Mouse (Mus musculus): ENCODE measurements around the gene Lrrc8d. TPM values are rescaled to one million over a fixed set of nuclear protein-coding genes. Genes with fewer than 3 reads are reported as not detected.

Gene Lrrc8d
- total RNA-seq (2023) = 100 to 1,000 TPM in 1 of 2 experiments, 10 to 100 TPM in 1; 98.5 to 111 TPM

DNA sequence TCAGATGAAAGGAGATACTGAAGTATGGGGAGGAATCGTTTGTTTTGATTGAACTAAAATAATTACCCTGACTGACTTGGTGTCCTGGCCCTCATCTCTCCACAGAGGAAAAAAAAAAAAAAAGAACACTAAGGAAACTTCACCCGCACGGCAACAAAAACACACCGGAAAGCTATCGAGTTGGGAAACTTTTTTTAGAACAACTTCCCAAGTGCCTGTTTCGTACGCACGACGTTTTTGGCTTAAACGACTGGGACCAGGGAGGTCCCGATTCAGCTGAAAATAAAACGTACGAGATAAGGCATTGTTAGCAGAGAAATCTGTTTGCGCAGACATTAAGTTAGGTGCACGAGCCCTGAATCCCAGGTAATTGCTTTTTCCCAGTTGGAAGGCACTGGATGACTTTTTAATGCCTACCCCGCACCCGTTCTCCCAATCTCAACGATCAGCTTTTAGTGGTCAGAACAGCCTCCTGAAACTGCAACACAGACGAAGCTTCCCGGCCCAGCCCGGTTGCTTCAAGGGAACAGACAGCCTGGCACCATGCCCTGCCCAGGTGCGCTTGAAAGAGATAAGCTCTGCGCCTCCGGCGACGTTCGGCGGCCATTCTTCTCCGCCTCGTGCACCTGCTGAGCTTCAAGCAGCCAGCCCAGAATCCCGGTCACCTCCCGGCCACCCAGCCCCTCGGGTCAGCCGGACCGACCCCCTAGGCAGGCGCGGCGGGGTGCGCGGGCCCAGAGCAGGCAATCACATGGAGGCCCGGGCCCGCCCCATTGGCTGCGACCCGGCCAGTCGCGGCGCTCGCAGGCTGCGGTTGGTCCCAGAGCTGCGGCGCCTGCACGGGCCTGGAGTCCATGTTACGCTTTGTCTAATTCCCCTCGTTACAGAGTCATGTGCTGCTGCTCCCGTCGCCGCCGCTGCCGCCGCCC lies at the start of gene Lrrc8d:
Gene Lrrc8d (plus strand): TSS at position 829 of the 929 bp plus-strand sequence.

DNA sequence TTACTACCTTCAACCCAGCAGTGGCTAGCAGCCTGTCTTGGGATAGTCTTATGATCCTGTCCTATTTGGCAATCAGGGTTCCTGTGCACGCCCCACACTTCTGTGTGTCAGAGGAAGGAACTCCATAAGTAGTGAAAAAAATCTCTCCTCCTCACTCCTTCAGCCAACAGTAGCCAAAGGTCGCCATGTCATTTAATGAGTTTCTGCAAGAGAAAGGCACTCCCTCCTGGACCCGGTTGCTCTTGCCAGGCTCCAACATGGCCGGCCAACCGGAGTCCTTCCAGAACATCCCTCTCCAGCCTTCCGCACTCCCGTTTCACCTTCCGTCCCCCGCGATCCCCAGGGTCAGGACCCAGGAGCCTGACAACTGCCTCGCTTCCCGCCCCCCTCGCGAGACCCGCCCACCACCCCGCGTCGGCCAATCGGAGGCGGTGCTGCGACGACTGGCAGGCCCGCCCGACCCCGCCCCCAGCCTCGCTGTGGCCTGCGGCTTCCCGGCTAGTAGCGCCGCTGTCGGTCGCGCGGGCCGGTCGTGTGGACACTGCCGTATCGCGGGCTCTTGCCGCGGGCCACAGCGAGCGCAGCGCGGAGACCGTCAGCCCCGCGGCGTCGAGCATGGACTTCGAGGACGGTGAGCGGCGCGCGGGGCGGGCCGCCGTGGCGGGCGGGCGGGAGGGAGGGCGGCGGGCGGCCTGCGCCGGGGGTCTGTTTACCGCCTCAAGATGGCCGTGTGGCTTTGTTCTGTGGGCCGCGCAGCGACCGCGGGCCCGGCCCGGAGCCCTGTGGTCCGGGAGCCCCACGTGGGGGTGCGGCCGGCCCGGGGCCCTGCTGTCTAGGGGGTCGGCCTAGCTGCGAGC lies 176.5 kb downstream of the Lrrc8d start, which contains the start of gene Zfp326:
Gene Zfp326 (plus strand): TSS at position 498 of the 857 bp plus-strand sequence.

Other genes with a start within 250 kb of the Lrrc8d start
- 10 to 100 TPM; 36.9 to 42.6 TPM for gene Lrrc8c, start 180.6 kb upstream of the Lrrc8d start, total RNA-seq (2023)
- 10 to 100 TPM; 12.9 to 15.3 TPM for gene Zfp326, start 176.6 kb downstream of the Lrrc8d start, total RNA-seq (2023)

All from neutrophil, adult 83 days (primary cell).